Mouse (Mus musculus) liver, embryonic 12.5 days (tissue): ENCODE measurements around the gene 1700086D15Rik. TPM values are rescaled to one million over a fixed set of nuclear protein-coding genes. Genes with fewer than 3 reads are reported as not detected.
A peak's percentile ranks its signal among the peaks of the same experiment; 100 is the strongest.

Source experiments
- ATAC-seq: fragments of 200-750 bp; cut with Nextera tagmentation; 2 replicates; pipeline ENCODE4 v1.8.0; 2017; ENCODE audit warnings: moderate number of reproducible peaks, mild to moderate bottlenecking, moderate library complexity
- H3K27ac ChIP-seq: fragments of 300-500 bp; sonication (generic); 2 replicates; pipeline ENCODE4 v1.5.1; 2016; ENCODE audit warnings: mild to moderate bottlenecking
- H3K27me3 ChIP-seq: fragments of 300-500 bp; sonication (generic); replicated peaks from 2 replicates; pipeline ENCODE4 v1.6.1; 2016; ENCODE audit warnings: mild to moderate bottlenecking, moderate library complexity
- H3K36me3 ChIP-seq: fragments of 300-500 bp; sonication (generic); 2 replicates; pipeline ENCODE4 v1.6.1; 2016; ENCODE audit warnings: mild to moderate bottlenecking, moderate library complexity
- H3K4me1 ChIP-seq: fragments of 300-500 bp; sonication (generic); 2 replicates; pipeline ENCODE4 v1.6.1; 2016
- H3K4me2 ChIP-seq: fragments of 300-500 bp; sonication (generic); 2 replicates; pipeline ENCODE4 v1.6.1; 2016; ENCODE audit warnings: mild to moderate bottlenecking, moderate library complexity
- H3K4me3 ChIP-seq: fragments of 300-500 bp; sonication (generic); 2 replicates; pipeline ENCODE4 v1.5.1; 2016; ENCODE audit warnings: mild to moderate bottlenecking, moderate library complexity
- H3K9ac ChIP-seq: fragments of 300-500 bp; sonication (generic); 2 replicates; pipeline ENCODE4 v1.6.1; 2016; ENCODE audit warnings: mild to moderate bottlenecking, moderate library complexity
- H3K9me3 ChIP-seq: fragments of 300-500 bp; sonication (generic); replicated peaks from 2 replicates; pipeline ENCODE4 v1.6.1; 2016; ENCODE audit warnings: mild to moderate bottlenecking, moderate library complexity
- WGBS: fragments of 180-500 bp; shearing (Covaris S2); methylation state at CpG from one replicate; pipeline ENCODE4 v1.1.7; 2016; ENCODE audit not compliant: insufficient replicate concordance; 5-methylcytosine and 5-hydroxymethylcytosine counted together
- polyA plus RNA-seq: library from polyadenylated mRNA; unstranded; fragments of >200 nt; fragmentation: Nextera tagmentation; extraction: Ambion mirVana; gene quantifications from 2 replicates; pipeline ENCODE4 v1.2.1, GENCODE M21; 2016

The 1700086D15Rik gene
- polyA plus RNA-seq, 1 experiment from 2014 or later: not detected

GRCm38 (mm10) chr11:65161881-65162766, 2.4 kb upstream of the 1700086D15Rik start:
- ATAC-seq: peak; percentile 32

GRCm38 (mm10) chr11:65160991-65161880, 1.5 kb upstream of the 1700086D15Rik start:
- H3K27ac ChIP-seq: no peak overlapping the region
- no peaks in the 10 kb centered on the region for H3K9me3 ChIP-seq
- no peak for ATAC-seq
- no peak overlapping the region for H3K4me2 ChIP-seq
- H3K4me3 ChIP-seq: no peak overlapping the region
- H3K9ac ChIP-seq: no peak overlapping the region
- WGBS: 51% methylated on average over 7 of the region's 7 CpGs
- peaks cover 28% of the 10 kb centered on the region for H3K27me3 ChIP-seq
- 0 out of 2 replicates have a peak, but pooled peaks cover 5% of the 10 kb centered on the region for H3K4me1 ChIP-seq
- H3K36me3 ChIP-seq: no peaks in the 10 kb centered on the region

More at GRCm38 (mm10) chr11:65161881-65162766, 2.4 kb upstream of the 1700086D15Rik start:
- Histone ChIP-seq H3K9me3 (no peaks in the 10 kb centered on the region), H3K27me3 (peaks cover 28% of the 10 kb centered on the region), H3K9ac (peak overlapping the region; percentile 52), H3K36me3 (no peaks in the 10 kb centered on the region), H3K4me1 (0 out of 2 replicates have a peak, but pooled peaks cover 5% of the 10 kb centered on the region), H3K27ac (no peak overlapping the region), H3K4me2 (peak overlapping the region; percentile 72), H3K4me3 (peak overlapping the region; percentile 62)
- WGBS: 2% methylated on average over 49 of the region's 49 CpGs

- peaks cover 28% of the 10 kb centered on the region for H3K27me3 ChIP-seq
- H3K36me3 ChIP-seq: no peaks in the 10 kb centered on the region
- no peak for ATAC-seq
- 0 out of 2 replicates have a peak, but pooled peaks cover 5% of the 10 kb centered on the region for H3K4me1 ChIP-seq
- no peak overlapping the region for H3K4me2 ChIP-seq
- H3K9me3 ChIP-seq: no peaks in the 10 kb centered on the region
- no peak overlapping the region for H3K27ac ChIP-seq
- no peak overlapping the region for H3K9ac ChIP-seq
- H3K4me3 ChIP-seq: no peak overlapping the region
- 76% methylated on average over 5 of the region's 5 CpGs for WGBS
Observed at GRCm38 (mm10) chr11:65158658-65158990, 1.1 kb downstream of the 1700086D15Rik start.

GRCm38 (mm10) chr11:65157966-65158657, 1.6 kb downstream of the 1700086D15Rik start:
- WGBS: 73% methylated on average over 20 of the region's 20 CpGs
- Histone ChIP-seq H3K4me2 (no peak overlapping the region), H3K36me3 (no peaks in the 10 kb centered on the region), H3K9ac (no peak overlapping the region), H3K4me3 (no peak overlapping the region), H3K9me3 (no peaks in the 10 kb centered on the region), H3K27me3 (peaks cover 24% of the 10 kb centered on the region), H3K4me1 (0 out of 2 replicates have a peak, but pooled peaks cover 5% of the 10 kb centered on the region), H3K27ac (no peak overlapping the region)
- no peak for ATAC-seq

GRCm38 (mm10) chr11:65153006-65153405, 6.7 kb downstream of the 1700086D15Rik start:
- H3K36me3 ChIP-seq: no peaks in the 10 kb centered on the region
- 69% methylated on average over 5 of the region's 5 CpGs for WGBS
- no peaks in the 10 kb centered on the region for H3K9me3 ChIP-seq
- no peak overlapping the region for H3K4me2 ChIP-seq
- H3K27me3 ChIP-seq: no peaks in the 10 kb centered on the region
- H3K4me3 ChIP-seq: no peak overlapping the region
- H3K27ac ChIP-seq: no peak overlapping the region
- no peak overlapping the region for H3K9ac ChIP-seq
- H3K4me1 ChIP-seq: no peaks in the 10 kb centered on the region
- no peak for ATAC-seq

- no peak overlapping the region for H3K4me2 ChIP-seq
- 66% methylated on average over 7 of the region's 7 CpGs for WGBS
Observed at GRCm38 (mm10) chr11:65148441-65148840, 11.2 kb downstream of the 1700086D15Rik start.

GRCm38 (mm10) chr11:65142838-65143417, 16.8 kb downstream of the 1700086D15Rik start:
- no peaks in the 10 kb centered on the region for H3K9me3 ChIP-seq
- ATAC-seq: no peak
- H3K27ac ChIP-seq: no peak overlapping the region
- no peaks in the 10 kb centered on the region for H3K27me3 ChIP-seq
- no peak overlapping the region for H3K4me3 ChIP-seq
- H3K36me3 ChIP-seq: no peaks in the 10 kb centered on the region
- WGBS: 67% methylated on average over 4 of the region's 4 CpGs
- H3K9ac ChIP-seq: no peak overlapping the region
- H3K4me1 ChIP-seq: no peaks in the 10 kb centered on the region
- no peak overlapping the region for H3K4me2 ChIP-seq

More at GRCm38 (mm10) chr11:65148441-65148840, 11.2 kb downstream of the 1700086D15Rik start:
- Histone ChIP-seq H3K4me1 (no peaks in the 10 kb centered on the region), H3K27me3 (no peaks in the 10 kb centered on the region), H3K36me3 (no peaks in the 10 kb centered on the region), H3K4me3 (no peak overlapping the region), H3K9me3 (no peaks in the 10 kb centered on the region), H3K9ac (no peak overlapping the region), H3K27ac (no peak overlapping the region)
- ATAC-seq: no peak

GRCm38 (mm10) chr11:65139030-65139429, 20.7 kb downstream of the 1700086D15Rik start:
- H3K36me3 ChIP-seq: no peaks in the 10 kb centered on the region
- H3K4me1 ChIP-seq: no peaks in the 10 kb centered on the region
- H3K27me3 ChIP-seq: no peaks in the 10 kb centered on the region
- no peak overlapping the region for H3K4me3 ChIP-seq
- no peak overlapping the region for H3K27ac ChIP-seq
- no peak for ATAC-seq
- WGBS: 73% methylated on average over 3 of the region's 3 CpGs
- H3K9ac ChIP-seq: no peak overlapping the region
- H3K9me3 ChIP-seq: no peaks in the 10 kb centered on the region
- no peak overlapping the region for H3K4me2 ChIP-seq

GRCm38 (mm10) chr11:65137145-65137652, 22.5 kb downstream of the 1700086D15Rik start:
- Histone ChIP-seq H3K4me3 (no peak overlapping the region), H3K27me3 (no peaks in the 10 kb centered on the region), H3K4me1 (no peaks in the 10 kb centered on the region), H3K36me3 (no peaks in the 10 kb centered on the region), H3K9me3 (no peaks in the 10 kb centered on the region), H3K27ac (no peak overlapping the region), H3K9ac (no peak overlapping the region), H3K4me2 (no peak overlapping the region)
- ATAC-seq: peak; percentile 44
- WGBS: 57% methylated on average over 2 of the region's 2 CpGs

- H3K4me2 ChIP-seq: no peak overlapping the region
- no peaks in the 10 kb centered on the region for H3K36me3 ChIP-seq
- no peak for ATAC-seq
- H3K27ac ChIP-seq: no peak overlapping the region
- 68% methylated on average over 8 of the region's 8 CpGs for WGBS
- no peaks in the 10 kb centered on the region for H3K27me3 ChIP-seq
- no peak overlapping the region for H3K4me3 ChIP-seq
- H3K9ac ChIP-seq: no peak overlapping the region
- no peaks in the 10 kb centered on the region for H3K4me1 ChIP-seq
- H3K9me3 ChIP-seq: no peaks in the 10 kb centered on the region
Observed at GRCm38 (mm10) chr11:65135251-65135739, 24.4 kb downstream of the 1700086D15Rik start.

- ATAC-seq: no peak
- WGBS: 70% methylated on average over 4 of the region's 4 CpGs
- Histone ChIP-seq H3K27me3 (no peaks in the 10 kb centered on the region), H3K36me3 (no peaks in the 10 kb centered on the region), H3K4me2 (no peak overlapping the region), H3K9me3 (no peaks in the 10 kb centered on the region), H3K4me3 (no peak overlapping the region), H3K9ac (no peak overlapping the region), H3K4me1 (no peaks in the 10 kb centered on the region), H3K27ac (no peak overlapping the region)
Observed at GRCm38 (mm10) chr11:65133661-65134060, 26.0 kb downstream of the 1700086D15Rik start.
